Mouse (Mus musculus) bone marrow macrophage, adult 2 months (primary cell): ENCODE data around the gene Gcdh.

Experiments
- CTCF ChIP-seq: IDR thresholded peaks from 2 replicates; pipeline ENCODE4 v1.5.1; 2012; ENCODE audit warnings: low read depth, mild to moderate bottlenecking, low read length, moderate library complexity
- POLR2A ChIP-seq: IDR thresholded peaks from 2 replicates; pipeline ENCODE4 v1.6.1; 2012; ENCODE audit warnings: mild to moderate bottlenecking, low read depth, low read length, borderline replicate concordance

- no peak for TF ChIP-seq POLR2A
- no peak for TF ChIP-seq CTCF
Measured at GRCm38 (mm10) chr8:84902367-84902919, 8.7 kb upstream of the Gcdh start.
